Mouse (Mus musculus) MEL (cell line): ENCODE measurements at regions not wholly inside any gene's neighbourhood (a gene's known extent, or its start where the extent isn't known, plus 50 kb on each side); places are given as distances from the start of the nearest gene placed in this dataset.

ENCODE experiments used
- DNase-seq: peaks from one replicate; pipeline ENCODE4 v3.0.0; 2011; ENCODE audit warnings: low read depth, low spot score
- H3K27ac ChIP-seq: 2 replicates; pipeline ENCODE4 v1.5.1; 2012; ENCODE audit warnings: low read depth, mild to moderate bottlenecking, control low read depth, low read length, moderate library complexity; ENCODE audit not compliant: control insufficient read depth
- H3K27me3 ChIP-seq, 2 experiments: fragments of 150-350 bp in 1 of 2; sonication (generic) in 1 of 2; 2 replicates each; pipeline ENCODE4 v1.6.1; 2012; ENCODE audit warnings: low read length in 2 of 2, mild to moderate bottlenecking in 2 of 2, improper control_type of control experiment in 1 of 2, moderate library complexity in 1 of 2; ENCODE audit not compliant: insufficient read depth in 2 of 2, control insufficient read depth in 1 of 2
- H3K36me3 ChIP-seq, 2 experiments: 2 replicates each; pipeline ENCODE4 v1.6.1; 2012 to 2014; ENCODE audit warnings: low read length in 2 of 2, improper control_type of control experiment in 1 of 2, inconsistent platforms in 1 of 2, mild to moderate bottlenecking in 1 of 2; ENCODE audit not compliant: insufficient read depth in 2 of 2, control insufficient read depth in 1 of 2
- H3K4me1 ChIP-seq, 2 experiments: fragments of 150-350 bp in 1 of 2; sonication (generic) in 1 of 2; 2 replicates each; pipeline ENCODE4 v1.6.1; 2012; ENCODE audit warnings: low read length in 2 of 2, improper control_type of control experiment in 1 of 2, mild to moderate bottlenecking in 1 of 2; ENCODE audit not compliant: insufficient read depth in 2 of 2, control insufficient read depth in 1 of 2
- H3K4me3 ChIP-seq, 2 experiments: fragments of 150-350 bp in 1 of 2; sonication (generic) in 1 of 2; 2 replicates each; pipeline ENCODE4 v1.5.1; 2012; ENCODE audit warnings: low read depth in 2 of 2, low read length in 2 of 2, mild to moderate bottlenecking in 2 of 2, moderate library complexity in 2 of 2, control low read depth in 1 of 2, improper control_type of control experiment in 1 of 2; ENCODE audit not compliant: control insufficient read depth in 1 of 2, insufficient read depth in 1 of 2
- H3K79me2 ChIP-seq: 2 replicates; pipeline ENCODE4 v1.6.1; 2012; ENCODE audit warnings: mild to moderate bottlenecking, low read length, moderate library complexity; ENCODE audit not compliant: control insufficient read depth, poor library complexity, insufficient read depth
- H3K9ac ChIP-seq: 2 replicates; pipeline ENCODE4 v1.6.1; 2012; ENCODE audit warnings: low read depth, mild to moderate bottlenecking, control low read depth, low read length, moderate library complexity; ENCODE audit not compliant: control insufficient read depth, poor library complexity, severe bottlenecking
- H3K9me3 ChIP-seq: fragments of 150-350 bp; sonication (generic); replicated peaks from 2 replicates; pipeline ENCODE4 v1.6.1; 2012; ENCODE audit warnings: mild to moderate bottlenecking, low read length, improper control_type of control experiment, moderate library complexity; ENCODE audit not compliant: insufficient read depth
- GABPA ChIP-seq: IDR thresholded peaks from 2 replicates; pipeline ENCODE4 v1.6.1; 2012; ENCODE audit warnings: low read depth, mild to moderate bottlenecking, inconsistent platforms, low read length, improper control_type of control experiment, moderate library complexity
- GATA1 ChIP-seq: IDR thresholded peaks from 2 replicates; pipeline ENCODE4 v1.6.1; 2011; ENCODE audit warnings: low read depth, low read length, improper control_type of control experiment
- JUND ChIP-seq: IDR thresholded peaks from 2 replicates; pipeline ENCODE4 v1.6.1; 2011; ENCODE audit warnings: low read depth, mild to moderate bottlenecking, improper control_type of control experiment, low read length
- KAT2A ChIP-seq: conservative IDR thresholded peaks from 2 replicates; pipeline ENCODE4 v1.6.1; 2012; ENCODE audit warnings: low read depth, low read length, improper control_type of control experiment, inconsistent platforms
- MYB ChIP-seq: IDR thresholded peaks from 2 replicates; pipeline ENCODE4 v1.6.1; 2011; ENCODE audit warnings: mild to moderate bottlenecking, low read depth, low read length, improper control_type of control experiment
- MYC ChIP-seq: IDR thresholded peaks from 2 replicates; pipeline ENCODE4 v1.6.1; 2011; ENCODE audit warnings: low read depth, mild to moderate bottlenecking, low read length, improper control_type of control experiment, moderate library complexity
- POLR2AphosphoS2 ChIP-seq: IDR thresholded peaks from 2 replicates; pipeline ENCODE4 v1.6.1; 2011; ENCODE audit warnings: low read length, improper control_type of control experiment
- RAD21 ChIP-seq: IDR thresholded peaks from 2 replicates; pipeline ENCODE4 v1.6.1; 2011; ENCODE audit warnings: mild to moderate bottlenecking, low read depth, low read length, improper control_type of control experiment
- RCOR1 ChIP-seq: IDR thresholded peaks from 2 replicates; pipeline ENCODE4 v1.6.1; 2012; ENCODE audit warnings: low read depth, mild to moderate bottlenecking, inconsistent platforms, low read length, improper control_type of control experiment
- SMC3 ChIP-seq: IDR thresholded peaks from 2 replicates; pipeline ENCODE4 v1.6.1; 2011; ENCODE audit warnings: low read depth, low read length, improper control_type of control experiment
- TAL1 ChIP-seq: IDR thresholded peaks from 2 replicates; pipeline ENCODE4 v1.6.1; 2012; ENCODE audit warnings: mild to moderate bottlenecking, inconsistent platforms, low read length, moderate library complexity, mixed read lengths
- TCF12 ChIP-seq: IDR thresholded peaks from 2 replicates; pipeline ENCODE4 v1.6.1; 2014; ENCODE audit warnings: low read depth, mild to moderate bottlenecking, inconsistent platforms, low read length, improper control_type of control experiment, moderate library complexity
- USF2 ChIP-seq, 2 experiments: IDR thresholded peaks; 2 replicates each; pipeline ENCODE4 v1.6.1; 2011 to 2012; ENCODE audit warnings: improper control_type of control experiment in 2 of 2, low read length in 2 of 2, borderline replicate concordance in 1 of 2, inconsistent platforms in 1 of 2, low read depth in 1 of 2, mild to moderate bottlenecking in 1 of 2; ENCODE audit not compliant: insufficient read depth in 1 of 2
- ZC3H11A ChIP-seq: IDR thresholded peaks from 2 replicates; pipeline ENCODE4 v1.6.1; 2012; ENCODE audit warnings: low read depth, mild to moderate bottlenecking, inconsistent platforms, low read length, improper control_type of control experiment
- ZKSCAN1 ChIP-seq: IDR thresholded peaks from 2 replicates; pipeline ENCODE4 v1.6.1; 2012; ENCODE audit warnings: low read depth, mild to moderate bottlenecking, inconsistent platforms, low read length, improper control_type of control experiment, moderate library complexity
- ZMIZ1 ChIP-seq: IDR thresholded peaks from 2 replicates; pipeline ENCODE4 v1.6.1; 2012; ENCODE audit warnings: low read depth, mild to moderate bottlenecking, inconsistent platforms, low read length, improper control_type of control experiment, moderate library complexity
- ZNF384 ChIP-seq: IDR thresholded peaks from 2 replicates; pipeline ENCODE4 v1.6.1; 2012; ENCODE audit warnings: low read depth, mild to moderate bottlenecking, inconsistent platforms, low read length, improper control_type of control experiment

DNA sequence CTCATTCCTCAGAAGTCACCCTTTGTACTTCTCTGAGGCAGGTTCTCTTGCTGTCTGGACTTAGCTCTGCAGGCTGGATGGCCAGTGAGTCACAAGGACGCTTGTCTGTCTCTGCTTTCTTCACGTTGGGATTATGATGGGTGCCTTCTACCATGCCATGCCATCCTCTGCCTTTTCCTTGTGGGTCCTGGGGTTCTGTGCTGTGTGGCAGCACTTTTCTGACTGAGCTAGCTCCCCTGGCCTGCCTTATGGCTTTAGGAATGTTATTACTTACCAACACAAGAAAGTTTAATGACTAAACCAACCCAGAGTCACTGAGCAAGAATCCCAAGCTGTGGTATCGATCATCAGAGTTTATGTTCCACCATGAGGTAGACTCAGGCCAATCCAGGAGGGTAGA, 280.7 kb downstream of the Gm49356 start:
- no peak overlapping the region for H3K27ac ChIP-seq
- no peak for TF ChIP-seq ZMIZ1
- no peak for TF ChIP-seq POLR2AphosphoS2
- TF ChIP-seq, all 39 proteins: peak for 0
- no peak for DNase-seq
- no peak overlapping the region for H3K4me3 ChIP-seq
- no peaks in the 10 kb centered on the region for H3K4me1 ChIP-seq
- H3K27me3 ChIP-seq = peaks cover 0 to 6% of the 10 kb centered on the region in 2 experiments; a peak in 2 of 4 replicates
- no peaks in the 10 kb centered on the region for H3K79me2 ChIP-seq
- H3K9me3 ChIP-seq = no peaks in the 10 kb centered on the region
- no peak overlapping the region for H3K9ac ChIP-seq
- no peaks in the 10 kb centered on the region for H3K36me3 ChIP-seq

- TF ChIP-seq MYB (no peak), JUND (no peak), GATA1 (no peak), MYC (no peak), TCF12 (no peak), RCOR1 (no peak), ZKSCAN1 (no peak), SMC3 (no peak), GABPA (no peak), RAD21 (no peak), ZNF384 (no peak), USF2 (IDR thresholded peaks at IDR 0.05; ENCODE audit: borderline replicate concordance in 1 of 2, insufficient read depth in 1 of 2, low read depth in 1 of 2, low read length in 2 of 2) (no peak), KAT2A (no peak), TAL1 (no peak), ZC3H11A (no peak)
- Histone ChIP-seq H3K27ac (no peak overlapping the region), H3K4me3 (no peak overlapping the region), H3K27me3 (peaks cover 0 to 6% of the 10 kb centered on the region in 2 experiments; a peak in 2 of 4 replicates), H3K9ac (no peak overlapping the region), H3K79me2 (no peaks in the 10 kb centered on the region), H3K36me3 (no peaks in the 10 kb centered on the region), H3K9me3 (no peaks in the 10 kb centered on the region), H3K4me1 (no peaks in the 10 kb centered on the region)
- DNase-seq = no peak
Observed at GRCm38 (mm10) chr15:59171120-59171519, 282.0 kb downstream of the Gm49356 start.
